Mouse (Mus musculus) hindbrain, embryonic 16.5 days (tissue): ENCODE measurements around the gene Rad9b. TPM values are rescaled to one million over a fixed set of nuclear protein-coding genes. Genes with fewer than 3 reads are reported as not detected.

ENCODE experiments used
- polyA plus RNA-seq: library from polyadenylated mRNA; unstranded; fragments of >200 nt; fragmentation: Nextera tagmentation; extraction: Ambion mirVana; gene quantifications from 2 replicates; pipeline ENCODE4 v1.2.1, GENCODE M21; 2015

Rad9b gene
- polyA plus RNA-seq, 1 experiment from 2014 or later: 17.7 TPM

Other genes starting within 250 kb of the Rad9b start
- gene Ccdc63, start 213.4 kb downstream of the Rad9b start, polyA plus RNA-seq: 0.19 and 0.20 TPM in 2 replicates
- gene Ppp1cc, start 196.0 kb downstream of the Rad9b start, polyA plus RNA-seq: 182 and 185 TPM in 2 replicates
- gene Hvcn1, start 147.4 kb downstream of the Rad9b start, polyA plus RNA-seq: 1.1 and 1.5 TPM in 2 replicates
- gene Tctn1, start 89.8 kb downstream of the Rad9b start, polyA plus RNA-seq: 5.3 and 6.0 TPM in 2 replicates
- gene Pptc7, start 69.9 kb downstream of the Rad9b start, polyA plus RNA-seq: 6.5 and 8.1 TPM in 2 replicates
- gene Vps29, start 136 bp upstream of the Rad9b start, polyA plus RNA-seq: 314 and 353 TPM in 2 replicates
- gene Gpn3, start 17.6 kb upstream of the Rad9b start, polyA plus RNA-seq: 35.3 and 40.9 TPM in 2 replicates
- gene Fam216a, start 18.1 kb upstream of the Rad9b start, polyA plus RNA-seq: 132 and 140 TPM in 2 replicates
- gene Arpc3, start 37.6 kb upstream of the Rad9b start, polyA plus RNA-seq: 139 and 158 TPM in 2 replicates
- gene Anapc7, start 67.5 kb upstream of the Rad9b start, polyA plus RNA-seq: 47.3 and 51.2 TPM in 2 replicates
- 47.2 and 50.2 TPM in 2 replicates for gene Atp2a2, start 148.0 kb upstream of the Rad9b start, polyA plus RNA-seq